Mouse (Mus musculus) gastrocnemius, postnatal 36 days (tissue): Measurements from ENCODE around the gene Cfap97d2. TPM values are rescaled to one million over a fixed set of nuclear protein-coding genes. Genes with fewer than 3 reads are reported as not detected.

Source experiments
- DNase-seq, 2 experiments: peaks; one replicate each; pipeline ENCODE4 v3.0.0; 2022
- intact Hi-C: fragments of 180-260 bp; cut with DNase I; formaldehyde crosslinking; loops from one replicate; pipeline ENCODE4 v1.15.1; 2025
- total RNA-seq, 2 experiments: library from RNA; stranded (reverse); gene quantifications; 2 replicates each; pipeline ENCODE4 v1.2.3; 2021

Gene Cfap97d2
- total RNA-seq, 2 experiments from 2014 or later: not detected

GRCm38 (mm10) chr8:13685674-13686314 is 19.9 kb upstream of the Cfap97d2 start:
- DNase-seq: no peak
- intact Hi-C loops: no loop called here

GRCm38 (mm10) chr8:13686426-13686825 is 19.3 kb upstream of the Cfap97d2 start:
- no peak for DNase-seq
- intact Hi-C loops: no loop called here

GRCm38 (mm10) chr8:13687101-13687717 is 18.5 kb upstream of the Cfap97d2 start:
- DNase-seq: no peak

GRCm38 (mm10) chr8:13687941-13688340 is 17.7 kb upstream of the Cfap97d2 start:
- intact Hi-C loops: no loop called here
- no peak for DNase-seq

More at GRCm38 (mm10) chr8:13687101-13687717, 18.5 kb upstream of the Cfap97d2 start:
- intact Hi-C loops: no loop called here

GRCm38 (mm10) chr8:13688461-13688860 is 17.2 kb upstream of the Cfap97d2 start:
- intact Hi-C loops: no loop called here
- peak in 1 of 2 experiments; percentile 63 for DNase-seq

- DNase-seq: no peak
- intact Hi-C loops: no loop called here
These were observed 16.4 kb upstream of the Cfap97d2 start for GRCm38 (mm10) chr8:13689331-13689730.

- intact Hi-C loops: no loop called here
- DNase-seq: no peak
These were observed 13.2 kb upstream of the Cfap97d2 start for GRCm38 (mm10) chr8:13692302-13693066.

GRCm38 (mm10) chr8:13694735-13695134 is 11.0 kb upstream of the Cfap97d2 start:
- intact Hi-C loops: no loop called here
- DNase-seq: no peak

GRCm38 (mm10) chr8:13695203-13695867 is 10.4 kb upstream of the Cfap97d2 start:
- no peak for DNase-seq
- intact Hi-C loops: no loop called here

- intact Hi-C loops: no loop called here
- DNase-seq: no peak
These were observed 9.5 kb upstream of the Cfap97d2 start for GRCm38 (mm10) chr8:13696157-13696556.

- intact Hi-C loops: no loop called here
- no peak for DNase-seq
These were observed 8.5 kb upstream of the Cfap97d2 start for GRCm38 (mm10) chr8:13697196-13697595.

GRCm38 (mm10) chr8:13697681-13698080 is 8.0 kb upstream of the Cfap97d2 start:
- no peak for DNase-seq
- intact Hi-C loops: no loop called here

GRCm38 (mm10) chr8:13698281-13698680 is 7.4 kb upstream of the Cfap97d2 start:
- intact Hi-C loops: no loop called here
- DNase-seq: no peak

GRCm38 (mm10) chr8:13699323-13699949 is 6.3 kb upstream of the Cfap97d2 start:
- intact Hi-C loops: no loop called here
- no peak for DNase-seq

- intact Hi-C loops: no loop called here
- DNase-seq: no peak
These were observed 2.9 kb upstream of the Cfap97d2 start for GRCm38 (mm10) chr8:13702755-13703154.

- intact Hi-C loops: no loop called here
- no peak for DNase-seq
These were observed 1.9 kb upstream of the Cfap97d2 start for GRCm38 (mm10) chr8:13703756-13704155.

- intact Hi-C loops: no loop called here
- DNase-seq: no peak
These were observed 1.4 kb upstream of the Cfap97d2 start for GRCm38 (mm10) chr8:13704301-13704700.

GRCm38 (mm10) chr8:13706918-13707317 is 1.2 kb downstream of the Cfap97d2 start:
- DNase-seq: no peak
- intact Hi-C loops: no loop called here

- intact Hi-C loops: no loop called here
- DNase-seq: no peak
These were observed 2.8 kb downstream of the Cfap97d2 start for GRCm38 (mm10) chr8:13708514-13708913.

GRCm38 (mm10) chr8:13718980-13719379 is 13.3 kb downstream of the Cfap97d2 start:
- intact Hi-C loops: no loop called here
- DNase-seq: no peak

GRCm38 (mm10) chr8:13725722-13726121 is 20.0 kb downstream of the Cfap97d2 start:
- DNase-seq: peak in 1 of 2 experiments; percentile 18
- intact Hi-C loops: no loop called here
